Mouse (Mus musculus): ENCODE results near the gene Olfr1447. TPM values are rescaled to one million over a fixed set of nuclear protein-coding genes. Genes with fewer than 3 reads are reported as not detected.

The Olfr1447 gene
- polyA plus RNA-seq (2015; fragmentation: Nextera tagmentation; extraction: Ambion mirVana) = not detected in 2 replicates

GRCm38 (mm10) chr19:12903643-12904042 lies at the start of gene Olfr1447:
Gene Olfr1447, minus strand, starts transcription at chr19:12903743.
- ATAC-seq (ENCODE audit: low FRiP score, low TSS enrichment) = no peak
- H3K27me3 ChIP-seq (ENCODE audit: insufficient read depth, low read length) = no peaks in the 10 kb centered on the region
- WGBS = 100% methylated on average over 1 of the region's 1 CpGs
- no peak within 1 kb of the TSS for H3K9ac ChIP-seq (replicated peaks; ENCODE audit: low read length)
- no peak within 1 kb of the TSS for H3K4me2 ChIP-seq (replicated peaks; ENCODE audit: low read depth, low read length)
- no peak within 1 kb of the TSS for H3K4me3 ChIP-seq (ENCODE audit: low read length)
- H3K4me1 ChIP-seq (ENCODE audit: insufficient read depth, low read length) = no peaks in the 10 kb centered on the region
- H3K9me3 ChIP-seq (ENCODE audit: low read length) = no peaks in the 10 kb centered on the region; the same call in none of the 2 replicates
- no peak within 1 kb of the TSS for H3K27ac ChIP-seq (ENCODE audit: low read length)
- no peaks in the 10 kb centered on the region for H3K36me3 ChIP-seq (ENCODE audit: insufficient read depth, low read length)

DNA sequence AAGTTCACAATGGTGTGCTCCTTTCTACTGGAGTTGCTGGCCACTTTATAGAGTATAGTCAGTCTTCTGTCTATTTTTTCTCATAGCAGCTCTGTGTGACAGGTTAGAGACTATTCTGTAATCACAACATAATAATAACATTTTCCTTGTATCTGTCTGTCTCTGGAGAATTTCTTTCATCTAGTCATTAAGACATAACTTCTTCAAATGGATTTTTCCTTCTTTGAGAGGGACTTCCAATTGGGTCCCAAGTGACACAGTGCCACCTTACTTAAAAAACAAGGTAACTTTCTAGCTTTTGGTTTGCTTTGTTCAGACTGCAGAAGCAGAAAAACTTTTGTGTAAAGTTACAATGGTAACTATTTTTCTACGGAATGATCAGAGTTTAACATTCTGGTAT lies 46.4 kb upstream of the Olfr1447 start, which contains the start of gene Olfr1450:
Gene Olfr1450, plus strand, starts transcription at position 301 of the 400 bp plus-strand sequence.
- H3K4me3 ChIP-seq (ENCODE audit: low read length) = no peak within 1 kb of the TSS
- no peak for ATAC-seq (ENCODE audit: low FRiP score, low TSS enrichment)
- H3K4me1 ChIP-seq (ENCODE audit: insufficient read depth, low read length) = no peaks in the 10 kb centered on the region
- H3K27ac ChIP-seq (ENCODE audit: low read length) = no peak within 1 kb of the TSS
- 89% methylated on average over 1 of the region's 1 CpGs for WGBS
- no peaks in the 10 kb centered on the region for H3K36me3 ChIP-seq (ENCODE audit: insufficient read depth, low read length)
- peaks cover 4% of the 10 kb centered on the region; the same call in 1 of the 2 replicates for H3K9me3 ChIP-seq (ENCODE audit: low read length)
- no peak within 1 kb of the TSS for H3K9ac ChIP-seq (replicated peaks; ENCODE audit: low read length)
- no peak within 1 kb of the TSS for H3K4me2 ChIP-seq (replicated peaks; ENCODE audit: low read depth, low read length)
- no peaks in the 10 kb centered on the region for H3K27me3 ChIP-seq (ENCODE audit: insufficient read depth, low read length)

GRCm38 (mm10) chr19:12930540-12930939 lies 27.0 kb upstream of the Olfr1447 start, which contains the start of gene Olfr1449:
Gene Olfr1449, plus strand, starts transcription at chr19:12930840.
- Histone ChIP-seq H3K9me3 (ENCODE audit: low read length) (no peaks in the 10 kb centered on the region), H3K9ac (replicated peaks; ENCODE audit: low read length) (no peak within 1 kb of the TSS), H3K4me2 (replicated peaks; ENCODE audit: low read depth, low read length) (no peak within 1 kb of the TSS), H3K27me3 (ENCODE audit: insufficient read depth, low read length) (no peaks in the 10 kb centered on the region), H3K36me3 (ENCODE audit: insufficient read depth, low read length) (no peaks in the 10 kb centered on the region), H3K4me1 (ENCODE audit: insufficient read depth, low read length) (no peaks in the 10 kb centered on the region), H3K27ac (ENCODE audit: low read length) (no peak within 1 kb of the TSS), H3K4me3 (ENCODE audit: low read length) (no peak within 1 kb of the TSS)
- no peak for ATAC-seq (ENCODE audit: low FRiP score, low TSS enrichment)

- Histone ChIP-seq H3K36me3 (ENCODE audit: insufficient read depth, low read length) (no peaks in the 10 kb centered on the region), H3K9me3 (ENCODE audit: low read length) (no peaks in the 10 kb centered on the region), H3K27me3 (ENCODE audit: insufficient read depth, low read length) (no peaks in the 10 kb centered on the region), H3K27ac (ENCODE audit: low read length) (no peak within 1 kb of the TSS), H3K9ac (replicated peaks; ENCODE audit: low read length) (no peak within 1 kb of the TSS), H3K4me1 (ENCODE audit: insufficient read depth, low read length) (no peaks in the 10 kb centered on the region), H3K4me2 (replicated peaks; ENCODE audit: low read depth, low read length) (no peak within 1 kb of the TSS), H3K4me3 (ENCODE audit: low read length) (no peak within 1 kb of the TSS)
- ATAC-seq (ENCODE audit: low FRiP score, low TSS enrichment) = no peak
- 79% methylated on average over 1 of the region's 1 CpGs for WGBS
Measured at GRCm38 (mm10) chr19:12924319-12924718, 20.8 kb upstream of the Olfr1447 start, which contains the start of gene Olfr1448. Gene Olfr1448, minus strand, starts transcription at chr19:12924419.

GRCm38 (mm10) chr19:12893424-12893823 lies 10.1 kb downstream of the Olfr1447 start, which contains the start of gene Olfr1446:
Gene Olfr1446, minus strand, starts transcription at chr19:12893524.
- no peak within 1 kb of the TSS for H3K4me2 ChIP-seq (replicated peaks; ENCODE audit: low read depth, low read length)
- H3K27ac ChIP-seq (ENCODE audit: low read length) = no peak within 1 kb of the TSS
- no peak within 1 kb of the TSS for H3K4me3 ChIP-seq (ENCODE audit: low read length)
- H3K4me1 ChIP-seq (ENCODE audit: insufficient read depth, low read length) = no peaks in the 10 kb centered on the region
- ATAC-seq (ENCODE audit: low FRiP score, low TSS enrichment) = no peak
- H3K36me3 ChIP-seq (ENCODE audit: insufficient read depth, low read length) = no peaks in the 10 kb centered on the region
- H3K9ac ChIP-seq (replicated peaks; ENCODE audit: low read length) = no peak within 1 kb of the TSS
- no peaks in the 10 kb centered on the region for H3K27me3 ChIP-seq (ENCODE audit: insufficient read depth, low read length)
- WGBS = 81% methylated on average over 1 of the region's 1 CpGs
- no peaks in the 10 kb centered on the region for H3K9me3 ChIP-seq (ENCODE audit: low read length)

GRCm38 (mm10) chr19:12883555-12883954 lies 20.0 kb downstream of the Olfr1447 start, which contains the start of gene Olfr1445:
Gene Olfr1445, plus strand, starts transcription at chr19:12883855.
- no peaks in the 10 kb centered on the region for H3K4me1 ChIP-seq (ENCODE audit: insufficient read depth, low read length)
- ATAC-seq (ENCODE audit: low FRiP score, low TSS enrichment) = no peak
- H3K4me3 ChIP-seq (ENCODE audit: low read length) = no peak within 1 kb of the TSS
- H3K36me3 ChIP-seq (ENCODE audit: insufficient read depth, low read length) = no peaks in the 10 kb centered on the region
- no peak within 1 kb of the TSS for H3K27ac ChIP-seq (ENCODE audit: low read length)
- H3K27me3 ChIP-seq (ENCODE audit: insufficient read depth, low read length) = no peaks in the 10 kb centered on the region
- H3K4me2 ChIP-seq (replicated peaks; ENCODE audit: low read depth, low read length) = no peak within 1 kb of the TSS
- H3K9ac ChIP-seq (replicated peaks; ENCODE audit: low read length) = no peak within 1 kb of the TSS
- no peaks in the 10 kb centered on the region for H3K9me3 ChIP-seq (ENCODE audit: low read length)
- WGBS = 80% methylated on average over 2 of the region's 2 CpGs

- no peaks in the 10 kb centered on the region for H3K27me3 ChIP-seq (ENCODE audit: insufficient read depth, low read length)
- no peak within 1 kb of the TSS for H3K27ac ChIP-seq (ENCODE audit: low read length)
- ATAC-seq (ENCODE audit: low FRiP score, low TSS enrichment) = no peak
- 69% methylated on average over 1 of the region's 1 CpGs for WGBS
- no peaks in the 10 kb centered on the region for H3K9me3 ChIP-seq (ENCODE audit: low read length)
- H3K4me2 ChIP-seq (replicated peaks; ENCODE audit: low read depth, low read length) = no peak within 1 kb of the TSS
- no peak within 1 kb of the TSS for H3K4me3 ChIP-seq (ENCODE audit: low read length)
- no peaks in the 10 kb centered on the region for H3K36me3 ChIP-seq (ENCODE audit: insufficient read depth, low read length)
- H3K9ac ChIP-seq (replicated peaks; ENCODE audit: low read length) = no peak within 1 kb of the TSS
- no peaks in the 10 kb centered on the region for H3K4me1 ChIP-seq (ENCODE audit: insufficient read depth, low read length)
Measured at GRCm38 (mm10) chr19:12856983-12857382, 46.6 kb downstream of the Olfr1447 start, which contains the start of gene Olfr1444. Gene Olfr1444, plus strand, starts transcription at chr19:12857283.

Other genes starting within 250 kb of the Olfr1447 start
- 0.10 and 0.20 TPM in 2 replicates for gene Olfr1442, start 233.3 kb downstream of the Olfr1447 start, polyA plus RNA-seq (2015; fragmentation: Nextera tagmentation; extraction: Ambion mirVana)
- not detected in 2 replicates for gene Olfr1443, start 225.6 kb downstream of the Olfr1447 start, polyA plus RNA-seq (2015; fragmentation: Nextera tagmentation; extraction: Ambion mirVana)
- gene Keg1, start 208.0 kb downstream of the Olfr1447 start, polyA plus RNA-seq (2015; fragmentation: Nextera tagmentation; extraction: Ambion mirVana) = 87.0 and 88.0 TPM in 2 replicates
- gene Cntf, start 138.1 kb downstream of the Olfr1447 start, polyA plus RNA-seq (2015; fragmentation: Nextera tagmentation; extraction: Ambion mirVana) = 2.6 TPM in 2 replicates
- gene Zfp91, start 107.6 kb downstream of the Olfr1447 start, polyA plus RNA-seq (2015; fragmentation: Nextera tagmentation; extraction: Ambion mirVana) = 11.4 and 11.6 TPM in 2 replicates
- gene Lpxn, start 107.5 kb downstream of the Olfr1447 start, polyA plus RNA-seq (2015; fragmentation: Nextera tagmentation; extraction: Ambion mirVana) = 1.1 and 1.4 TPM in 2 replicates
- gene Gm5244, start 57.1 kb downstream of the Olfr1447 start, polyA plus RNA-seq (2015; fragmentation: Nextera tagmentation; extraction: Ambion mirVana) = not detected in 2 replicates
- not detected in 2 replicates for gene Olfr1444, start 46.5 kb downstream of the Olfr1447 start, polyA plus RNA-seq (2015; fragmentation: Nextera tagmentation; extraction: Ambion mirVana)
- gene Olfr1445, start 19.9 kb downstream of the Olfr1447 start, polyA plus RNA-seq (2015; fragmentation: Nextera tagmentation; extraction: Ambion mirVana) = not detected in 2 replicates
- gene Olfr1446, start 10.2 kb downstream of the Olfr1447 start, polyA plus RNA-seq (2015; fragmentation: Nextera tagmentation; extraction: Ambion mirVana) = not detected in 2 replicates
- gene Olfr1448, start 20.7 kb upstream of the Olfr1447 start, polyA plus RNA-seq (2015; fragmentation: Nextera tagmentation; extraction: Ambion mirVana) = not detected in 2 replicates
- not detected in 2 replicates for gene Olfr1449, start 27.1 kb upstream of the Olfr1447 start, polyA plus RNA-seq (2015; fragmentation: Nextera tagmentation; extraction: Ambion mirVana)
- not detected in 2 replicates for gene Olfr1450, start 46.5 kb upstream of the Olfr1447 start, polyA plus RNA-seq (2015; fragmentation: Nextera tagmentation; extraction: Ambion mirVana)
- not detected in 2 replicates for gene Olfr1451, start 91.3 kb upstream of the Olfr1447 start, polyA plus RNA-seq (2015; fragmentation: Nextera tagmentation; extraction: Ambion mirVana)
- gene Olfr1453, start 124.6 kb upstream of the Olfr1447 start, polyA plus RNA-seq (2015; fragmentation: Nextera tagmentation; extraction: Ambion mirVana) = not detected in 2 replicates
- gene Olfr1454, start 156.9 kb upstream of the Olfr1447 start, polyA plus RNA-seq (2015; fragmentation: Nextera tagmentation; extraction: Ambion mirVana) = not detected in 2 replicates
- not detected in 2 replicates for gene Olfr1457, start 194.1 kb upstream of the Olfr1447 start, polyA plus RNA-seq (2015; fragmentation: Nextera tagmentation; extraction: Ambion mirVana)
- gene Olfr1458, start 203.0 kb upstream of the Olfr1447 start, polyA plus RNA-seq (2015; fragmentation: Nextera tagmentation; extraction: Ambion mirVana) = not detected in 2 replicates
- gene Olfr1459, start 245.8 kb upstream of the Olfr1447 start, polyA plus RNA-seq (2015; fragmentation: Nextera tagmentation; extraction: Ambion mirVana) = not detected in 2 replicates